Mouse (Mus musculus) lung, adult 18-20 months (tissue): ENCODE measurements around the gene C2cd5.
"Not testable (repeated sequence)": the region's sequence is repeated elsewhere in the genome, so short reads cannot be mapped to it uniquely, and the experiment has no call there.

Source experiments
- DNase-seq, 2 experiments: peaks; one replicate each; pipeline ENCODE4 v3.0.0; 2022; ENCODE audit warnings: mixed read lengths in 2 of 2

C2cd5 gene

GRCm38 (mm10) chr6:143008865-143009264 is 91.1 kb downstream of the C2cd5 start:
- DNase-seq, result no peak

- DNase-seq, result not testable (repeated sequence)
Observed at GRCm38 (mm10) chr6:143005209-143005608, 94.7 kb downstream of the C2cd5 start.

GRCm38 (mm10) chr6:143004801-143005200 is 95.1 kb downstream of the C2cd5 start:
- no peak for DNase-seq

- no peak for DNase-seq
Observed at GRCm38 (mm10) chr6:142998221-142998999, 101.5 kb downstream of the C2cd5 start.

GRCm38 (mm10) chr6:142996887-142997286 is 103.1 kb downstream of the C2cd5 start:
- DNase-seq, result no peak

- DNase-seq, result peak; percentile 17 to 39
Observed at GRCm38 (mm10) chr6:142995567-142995966, 104.4 kb downstream of the C2cd5 start.

- no peak for DNase-seq
Observed at GRCm38 (mm10) chr6:142994821-142995220, 105.1 kb downstream of the C2cd5 start.

GRCm38 (mm10) chr6:142993705-142994698 is 105.9 kb downstream of the C2cd5 start:
- DNase-seq, result no peak

- no peak for DNase-seq
Observed at GRCm38 (mm10) chr6:142992971-142993370, 107.0 kb downstream of the C2cd5 start.

GRCm38 (mm10) chr6:142992099-142992498 is 107.8 kb downstream of the C2cd5 start:
- DNase-seq, result no peak

GRCm38 (mm10) chr6:142991391-142992059 is 108.4 kb downstream of the C2cd5 start:
- no peak for DNase-seq

- no peak for DNase-seq
Observed at GRCm38 (mm10) chr6:142990516-142990915, 109.4 kb downstream of the C2cd5 start.

- DNase-seq, result peak; percentile 9 to 16
Observed at GRCm38 (mm10) chr6:142989495-142989894, 110.4 kb downstream of the C2cd5 start.

GRCm38 (mm10) chr6:142988753-142989152 is 111.2 kb downstream of the C2cd5 start:
- DNase-seq, result peak; percentile 33 to 43

- no peak for DNase-seq
Observed at GRCm38 (mm10) chr6:142988231-142988630, 111.7 kb downstream of the C2cd5 start.

- DNase-seq, result no peak
Observed at GRCm38 (mm10) chr6:142987616-142988015, 112.3 kb downstream of the C2cd5 start.

GRCm38 (mm10) chr6:142986706-142987105 is 113.2 kb downstream of the C2cd5 start:
- not testable (repeated sequence) for DNase-seq

GRCm38 (mm10) chr6:142985561-142986238 is 114.2 kb downstream of the C2cd5 start:
- DNase-seq, result not testable (repeated sequence)

- DNase-seq, result no peak
Observed at GRCm38 (mm10) chr6:142979665-142980660, 120.0 kb downstream of the C2cd5 start.

- no peak for DNase-seq
Observed at GRCm38 (mm10) chr6:142977221-142977620, 122.7 kb downstream of the C2cd5 start.

GRCm38 (mm10) chr6:142973289-142973688 is 126.7 kb downstream of the C2cd5 start:
- DNase-seq, result no peak
